Mouse (Mus musculus) liver, embryonic 14.5 days (tissue): ENCODE data around the gene Rhno1.

Source experiments
- CTCF ChIP-seq: IDR thresholded peaks from 2 replicates; pipeline ENCODE4 v1.5.1; 2016; ENCODE audit warnings: antibody characterized with exemption, low read depth, control low read depth
- EP300 ChIP-seq: IDR thresholded peaks from 2 replicates; pipeline ENCODE4 v1.6.1; 2016; ENCODE audit warnings: antibody characterized with exemption, low read depth

DNA sequence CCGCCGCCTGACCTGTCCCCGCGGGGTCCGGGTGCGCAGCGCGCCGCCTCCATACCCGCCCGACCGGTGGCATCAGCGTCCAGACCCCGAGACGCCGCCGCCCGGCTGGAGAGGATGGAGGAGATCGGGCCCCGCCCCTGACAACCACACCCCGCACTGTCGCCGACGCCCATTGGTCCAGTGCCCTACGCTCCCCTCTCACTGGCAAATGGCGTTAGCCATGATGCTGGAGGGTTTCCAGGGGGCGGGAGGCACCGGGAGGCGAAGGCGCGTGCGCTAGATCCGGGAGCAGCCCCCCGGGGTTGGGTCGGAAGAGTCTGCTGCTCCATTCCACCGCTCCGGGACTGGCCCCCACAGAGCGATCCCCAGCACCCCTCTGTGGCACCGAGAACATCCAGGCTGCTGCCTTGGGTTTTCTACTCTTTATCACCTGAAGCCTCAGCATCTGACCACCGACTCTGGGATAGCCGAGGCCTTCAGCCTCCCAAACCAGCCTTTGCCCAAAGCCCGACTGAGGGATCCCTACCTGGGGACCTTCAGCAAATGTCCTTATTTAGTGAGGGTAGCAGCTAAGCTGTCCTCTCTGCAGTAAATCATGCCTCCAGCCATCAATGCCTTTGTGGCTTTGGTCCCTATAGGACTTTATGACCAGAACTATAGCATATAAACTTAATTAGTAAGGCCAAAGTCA is 6.8 kb downstream of the Rhno1 start, which contains the start of gene Tulp3:
- no peak for TF ChIP-seq EP300
- TF ChIP-seq CTCF, result no peak
